Mouse (Mus musculus) kidney, embryonic 16.5 days (tissue): ENCODE results near the gene Ttyh3. TPM values are rescaled to one million over a fixed set of nuclear protein-coding genes. Genes with fewer than 3 reads are reported as not detected.

Source experiments
- ATAC-seq: fragments of 200-750 bp; cut with Nextera tagmentation; 2 replicates; pipeline ENCODE4 v1.8.0; 2017; ENCODE audit warnings: moderate TSS enrichment; ENCODE audit not compliant: low FRiP score, low TSS enrichment
- H3K27ac ChIP-seq: fragments of 300-500 bp; sonication (generic); 2 replicates; pipeline ENCODE4 v1.5.1; 2014; ENCODE audit warnings: low read length
- H3K27me3 ChIP-seq: fragments of 300-500 bp; sonication (generic); 2 replicates; pipeline ENCODE4 v1.6.1; 2014; ENCODE audit warnings: low read length, control low read depth, mixed read lengths; ENCODE audit not compliant: insufficient read depth
- H3K36me3 ChIP-seq: fragments of 300-500 bp; sonication (generic); 2 replicates; pipeline ENCODE4 v1.6.1; 2014; ENCODE audit warnings: low read length, control low read depth, mixed read lengths; ENCODE audit not compliant: insufficient read depth
- H3K4me1 ChIP-seq: fragments of 300-500 bp; sonication (generic); 2 replicates; pipeline ENCODE4 v1.6.1; 2014; ENCODE audit warnings: low read length, control low read depth, mixed read lengths; ENCODE audit not compliant: insufficient read depth
- H3K4me2 ChIP-seq: fragments of 300-500 bp; sonication (generic); replicated peaks from 2 replicates; pipeline ENCODE4 v1.6.1; 2014; ENCODE audit warnings: low read depth, low read length
- H3K4me3 ChIP-seq: fragments of 300-500 bp; sonication (generic); 2 replicates; pipeline ENCODE4 v1.5.1; 2014; ENCODE audit warnings: mild to moderate bottlenecking, low read length
- H3K9ac ChIP-seq: fragments of 300-500 bp; sonication (generic); replicated peaks from 2 replicates; pipeline ENCODE4 v1.6.1; 2014; ENCODE audit warnings: low read length
- H3K9me3 ChIP-seq: fragments of 300-500 bp; sonication (generic); 2 replicates; pipeline ENCODE4 v1.6.1; 2016; ENCODE audit warnings: low read length, control low read depth
- WGBS: fragments of 180-500 bp; shearing (Covaris S2); extraction: QIAGEN DNeasy Blood & Tissue Kit; methylation state at CpG from one replicate; pipeline ENCODE4 v1.1.7; 2014; 5-methylcytosine and 5-hydroxymethylcytosine counted together
- polyA plus RNA-seq: library from polyadenylated mRNA; unstranded; fragments of >200 nt; fragmentation: Nextera tagmentation; extraction: Ambion mirVana; gene quantifications from 2 replicates; pipeline ENCODE4 v1.2.1, GENCODE M21; 2015

The Ttyh3 gene
- polyA plus RNA-seq, 1 experiment from 2014 or later = 28.4 TPM

DNA sequence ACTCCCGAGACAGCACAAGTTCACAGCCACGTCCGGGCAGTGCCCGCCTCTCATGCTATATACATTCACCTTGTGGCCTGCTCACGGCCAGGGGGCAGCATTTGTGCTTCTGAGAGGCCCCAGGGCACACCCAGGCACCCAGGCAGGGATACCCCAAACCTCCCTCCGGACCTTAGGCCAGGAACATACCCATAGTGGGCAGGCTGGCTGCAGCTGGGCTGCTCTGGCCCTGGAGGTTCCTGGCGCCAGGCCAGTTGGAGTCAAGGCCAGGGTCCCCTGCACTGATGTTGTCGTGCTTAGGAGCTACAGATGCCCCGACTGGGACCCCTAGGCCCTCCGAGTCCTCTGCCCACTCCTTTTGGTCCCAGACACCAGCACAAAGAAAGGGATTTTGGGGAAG is 27.3 kb downstream of the Ttyh3 start:
- no peak for ATAC-seq

GRCm38 (mm10) chr5:140621092-140621491 is 27.7 kb downstream of the Ttyh3 start:
- H3K4me1 ChIP-seq = peaks cover 7% of the 10 kb centered on the region; the same call in 1 of the 2 replicates
- ATAC-seq = no peak
- WGBS = 58% methylated on average over 9 of the region's 9 CpGs
- no peak overlapping the region for H3K4me2 ChIP-seq
- H3K9me3 ChIP-seq = no peaks in the 10 kb centered on the region
- H3K27ac ChIP-seq = no peak overlapping the region
- peaks cover 34% of the 10 kb centered on the region for H3K36me3 ChIP-seq
- no peaks in the 10 kb centered on the region for H3K27me3 ChIP-seq
- no peak overlapping the region for H3K4me3 ChIP-seq
- no peak overlapping the region for H3K9ac ChIP-seq

More for the DNA sequence above, 27.3 kb downstream of the Ttyh3 start:
- Histone ChIP-seq H3K27me3 (no peaks in the 10 kb centered on the region), H3K9me3 (no peaks in the 10 kb centered on the region), H3K27ac (no peak overlapping the region), H3K4me2 (no peak overlapping the region), H3K36me3 (peaks cover 38% of the 10 kb centered on the region), H3K4me1 (peaks cover 7% of the 10 kb centered on the region; the same call in 1 of the 2 replicates), H3K9ac (no peak overlapping the region), H3K4me3 (no peak overlapping the region)
- 55% methylated on average over 10 of the region's 10 CpGs for WGBS

DNA sequence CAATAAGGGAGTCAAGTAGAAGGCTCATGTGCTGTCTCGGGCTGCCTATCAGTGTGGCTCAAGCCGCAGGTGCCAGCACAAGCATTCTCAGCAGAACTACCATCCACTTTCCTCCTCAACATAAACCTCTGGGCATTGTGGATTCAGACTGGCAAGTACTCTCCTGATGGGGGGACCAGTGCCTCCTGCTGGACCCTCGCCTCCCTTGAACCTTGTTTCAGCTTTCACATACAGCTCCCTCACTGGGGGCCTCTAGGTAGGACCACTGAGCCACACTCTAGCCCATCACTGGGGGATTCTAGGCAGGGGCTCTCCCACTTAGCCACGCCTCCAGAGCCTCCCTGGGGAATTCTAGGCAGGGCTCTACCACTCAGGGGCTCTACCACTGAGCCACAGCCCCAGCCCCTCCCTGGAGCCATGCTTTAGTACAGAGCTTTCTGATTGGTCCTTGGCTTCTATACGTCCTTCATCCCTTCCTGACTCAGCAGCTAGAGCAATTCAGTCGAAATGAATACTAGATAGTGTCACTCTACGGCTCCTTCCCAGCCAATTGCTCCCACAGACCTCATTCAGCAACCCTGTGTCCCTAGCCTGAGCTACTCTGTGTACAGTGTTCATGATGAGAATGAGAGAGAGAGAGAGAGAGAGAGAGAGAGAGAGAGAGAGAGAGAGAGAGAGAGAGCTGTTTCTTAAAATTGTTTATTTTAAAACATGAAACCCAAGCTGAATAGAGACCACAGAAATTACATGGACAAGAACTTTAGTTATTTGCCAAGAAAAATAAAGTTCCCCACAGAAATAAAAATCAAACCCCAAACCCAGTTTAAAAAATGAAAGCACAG is 28.7 kb downstream of the Ttyh3 start:
- WGBS = 58% methylated on average over 7 of the region's 7 CpGs

GRCm38 (mm10) chr5:140619151-140619771 is 29.6 kb downstream of the Ttyh3 start:
- Histone ChIP-seq H3K9ac (no peak overlapping the region), H3K4me1 (peaks cover 7% of the 10 kb centered on the region; the same call in 1 of the 2 replicates), H3K36me3 (peaks cover 21% of the 10 kb centered on the region), H3K4me2 (no peak overlapping the region), H3K27ac (peak overlapping the region; percentile 23; the same call in 1 of the 2 replicates), H3K27me3 (no peaks in the 10 kb centered on the region), H3K9me3 (no peaks in the 10 kb centered on the region), H3K4me3 (no peak overlapping the region)
- 17% methylated on average over 6 of the region's 6 CpGs for WGBS
- ATAC-seq = peak; percentile 30; the same call in 1 of the 2 replicates

More for the DNA sequence above, 28.7 kb downstream of the Ttyh3 start:
- peaks cover 29% of the 10 kb centered on the region for H3K36me3 ChIP-seq
- H3K4me3 ChIP-seq = no peak overlapping the region
- ATAC-seq = peak; percentile 25
- no peak overlapping the region for H3K4me2 ChIP-seq
- peak overlapping the region; percentile 23; the same call in 1 of the 2 replicates for H3K27ac ChIP-seq
- no peaks in the 10 kb centered on the region for H3K9me3 ChIP-seq
- H3K4me1 ChIP-seq = peaks cover 7% of the 10 kb centered on the region; the same call in 1 of the 2 replicates
- H3K9ac ChIP-seq = no peak overlapping the region
- no peaks in the 10 kb centered on the region for H3K27me3 ChIP-seq

GRCm38 (mm10) chr5:140617714-140618113 is 31.1 kb downstream of the Ttyh3 start:
- Histone ChIP-seq H3K9ac (no peak overlapping the region), H3K27me3 (no peaks in the 10 kb centered on the region), H3K4me1 (peaks cover 8% of the 10 kb centered on the region; the same call in 1 of the 2 replicates), H3K4me3 (no peak overlapping the region), H3K4me2 (no peak overlapping the region), H3K27ac (no peak overlapping the region), H3K36me3 (peaks cover 22% of the 10 kb centered on the region), H3K9me3 (no peaks in the 10 kb centered on the region)
- WGBS = 67% methylated on average over 5 of the region's 5 CpGs
- no peak for ATAC-seq

DNA sequence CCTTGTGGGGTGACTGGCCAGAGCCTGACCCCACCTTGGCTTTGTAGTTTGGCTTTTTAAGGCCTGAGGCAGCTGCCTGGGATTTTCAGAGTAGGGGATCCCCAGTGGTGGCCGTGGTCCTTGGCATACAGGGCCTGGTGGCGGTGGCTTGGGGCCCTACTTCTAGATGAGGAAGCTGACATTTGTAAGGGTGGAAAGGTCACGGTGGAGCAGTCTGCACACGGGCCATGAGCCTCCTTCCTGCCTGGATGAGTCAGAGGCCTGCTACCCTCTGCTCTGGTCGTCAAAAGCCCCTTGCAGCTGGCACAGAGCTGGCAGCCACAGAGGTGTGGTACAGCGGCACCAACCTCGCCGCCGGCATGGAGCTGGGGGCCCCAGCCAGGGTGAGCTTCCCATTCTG is 32.1 kb downstream of the Ttyh3 start:
- H3K27ac ChIP-seq = peak overlapping the region; percentile 44; the same call in 1 of the 2 replicates
- H3K36me3 ChIP-seq = peaks cover 22% of the 10 kb centered on the region
- ATAC-seq = no peak
- H3K4me3 ChIP-seq = no peak overlapping the region
- H3K9ac ChIP-seq = no peak overlapping the region
- 54% methylated on average over 9 of the region's 9 CpGs for WGBS
- H3K27me3 ChIP-seq = no peaks in the 10 kb centered on the region
- H3K4me2 ChIP-seq = no peak overlapping the region
- no peaks in the 10 kb centered on the region for H3K9me3 ChIP-seq
- H3K4me1 ChIP-seq = peaks cover 14% of the 10 kb centered on the region

GRCm38 (mm10) chr5:140616110-140616503 is 32.7 kb downstream of the Ttyh3 start:
- peaks cover 20% of the 10 kb centered on the region for H3K36me3 ChIP-seq
- no peak overlapping the region for H3K9ac ChIP-seq
- no peak for ATAC-seq
- no peak overlapping the region for H3K27ac ChIP-seq
- H3K4me1 ChIP-seq = peaks cover 17% of the 10 kb centered on the region
- H3K4me3 ChIP-seq = no peak overlapping the region
- no peak overlapping the region for H3K4me2 ChIP-seq
- H3K27me3 ChIP-seq = no peaks in the 10 kb centered on the region
- WGBS = 64% methylated on average over 6 of the region's 6 CpGs
- no peaks in the 10 kb centered on the region for H3K9me3 ChIP-seq

- Histone ChIP-seq H3K9ac (no peak overlapping the region), H3K4me3 (no peak overlapping the region), H3K36me3 (peaks cover 20% of the 10 kb centered on the region), H3K27me3 (no peaks in the 10 kb centered on the region), H3K9me3 (no peaks in the 10 kb centered on the region), H3K4me2 (no peak overlapping the region), H3K4me1 (peaks cover 22% of the 10 kb centered on the region), H3K27ac (no peak overlapping the region)
- no peak for ATAC-seq
- WGBS = 75% methylated on average over 10 of the region's 10 CpGs
These were observed 33.3 kb downstream of the Ttyh3 start for GRCm38 (mm10) chr5:140615321-140616109.

GRCm38 (mm10) chr5:140614837-140615236 is 34.0 kb downstream of the Ttyh3 start:
- no peak for ATAC-seq
- Histone ChIP-seq H3K9ac (no peak overlapping the region), H3K4me2 (no peak overlapping the region), H3K27me3 (no peaks in the 10 kb centered on the region), H3K4me1 (peaks cover 29% of the 10 kb centered on the region), H3K4me3 (no peak overlapping the region), H3K27ac (no peak overlapping the region), H3K9me3 (no peaks in the 10 kb centered on the region), H3K36me3 (peaks cover 20% of the 10 kb centered on the region)
- 89% methylated on average over 4 of the region's 4 CpGs for WGBS
